Mouse (Mus musculus): ENCODE results near the gene Bola2. TPM values are rescaled to one million over a fixed set of nuclear protein-coding genes. Genes with fewer than 3 reads are reported as not detected.

Gene Bola2
- polyA plus RNA-seq, 1 experiment from 2014 or later: 102 TPM

- H3K27me3 ChIP-seq: no peaks in the 10 kb centered on the region
- POLR2A ChIA-PET: no interaction called here
- no peak for TF ChIP-seq CTCF (IDR thresholded peaks at IDR 0.05)
- ATAC-seq (no peak), DNase-seq (ENCODE audit: low read depth, low spot score) (no peak)
- in situ Hi-C loops (cut with MboI; ENCODE audit: low pct_unique_long_range_greater_than_20kb): no loop called here
- CTCF ChIA-PET: interaction anchor here (1.8 kb wide), 1 partner anchor 24 kb away, joined by 6 read pairs; no protein-coding TSS in a partner anchor
These were observed 6.2 kb upstream of the Bola2 start for GRCm38 (mm10) chr7:126689021-126689420.

GRCm38 (mm10) chr7:126690737-126691136 lies 4.5 kb upstream of the Bola2 start:
- in situ Hi-C loops (cut with MboI; ENCODE audit: low pct_unique_long_range_greater_than_20kb): loop anchor here (5.0 kb wide), 2 partner anchors 48 to 113 kb away; no protein-coding TSS in a partner anchor
- DNase-seq (ENCODE audit: low read depth, low spot score) (no peak), ATAC-seq (no peak)
- H3K27me3 ChIP-seq: no peaks in the 10 kb centered on the region
- CTCF ChIA-PET: interaction anchor here (0.6 to 3.0 kb wide), 3 partner anchors 13 to 166 kb away, joined by 3 to 12 read pairs (median 6); no protein-coding TSS in a partner anchor
- no peak for TF ChIP-seq CTCF (IDR thresholded peaks at IDR 0.05)
- POLR2A ChIA-PET: no interaction called here

- in situ Hi-C loops (cut with MboI; ENCODE audit: low pct_unique_long_range_greater_than_20kb): loop anchor here (5.0 kb wide), 2 partner anchors 49 to 114 kb away; no protein-coding TSS in a partner anchor
- ATAC-seq (no peak), DNase-seq (ENCODE audit: low read depth, low spot score) (no peak)
- POLR2A ChIA-PET: no interaction called here
- no peak for TF ChIP-seq CTCF (IDR thresholded peaks at IDR 0.05)
- CTCF ChIA-PET: interaction anchor here (1.5 to 3.0 kb wide), 2 partner anchors 14 to 27 kb away, joined by 3 to 12 read pairs; no protein-coding TSS in a partner anchor
- no peaks in the 10 kb centered on the region for H3K27me3 ChIP-seq
These were observed 3.5 kb upstream of the Bola2 start for GRCm38 (mm10) chr7:126691676-126692075.

GRCm38 (mm10) chr7:126692426-126692825 lies 2.8 kb upstream of the Bola2 start:
- no peak for DNase-seq (ENCODE audit: low read depth, low spot score)
- in situ Hi-C loops (cut with MboI; ENCODE audit: low pct_unique_long_range_greater_than_20kb): loop anchor here (5.0 kb wide), 2 partner anchors 50 to 115 kb away; no protein-coding TSS in a partner anchor
- no peak for ATAC-seq
- POLR2A ChIA-PET: no interaction called here
- CTCF ChIA-PET: interaction anchor here (0.8 to 3.0 kb wide), 13 partner anchors 10 to 173 kb away, joined by 3 to 12 read pairs (median 4); partner anchors contain the start of gene Cln3
- H3K27me3 ChIP-seq: no peaks in the 10 kb centered on the region
- TF ChIP-seq CTCF (IDR thresholded peaks at IDR 0.05): no peak

- no peak for TF ChIP-seq CTCF (IDR thresholded peaks at IDR 0.05)
- DNase-seq (ENCODE audit: low read depth, low spot score) (peak; percentile 60), ATAC-seq (no peak)
- in situ Hi-C loops (cut with MboI; ENCODE audit: low pct_unique_long_range_greater_than_20kb): loop anchor here (5.0 kb wide), 2 partner anchors 51 to 116 kb away; no protein-coding TSS in a partner anchor
- no peaks in the 10 kb centered on the region for H3K27me3 ChIP-seq
- CTCF ChIA-PET: interaction anchor here (0.6 to 3.0 kb wide), 20 partner anchors 10 to 174 kb away, joined by 3 to 12 read pairs (median 4); partner anchors contain the start of gene Cln3
- POLR2A ChIA-PET: interaction anchor here (1.0 kb wide), 1 partner anchor 28 kb away, joined by 3 read pairs; no protein-coding TSS in a partner anchor
These were observed 1.9 kb upstream of the Bola2 start for GRCm38 (mm10) chr7:126693256-126693655.

GRCm38 (mm10) chr7:126693781-126694180 lies 1.4 kb upstream of the Bola2 start:
- DNase-seq (ENCODE audit: low read depth, low spot score): no peak
- POLR2A ChIA-PET: interaction anchor here (1.0 kb wide), 1 partner anchor 29 kb away, joined by 3 read pairs; no protein-coding TSS in a partner anchor
- in situ Hi-C loops (cut with MboI; ENCODE audit: low pct_unique_long_range_greater_than_20kb): loop anchor here (5.0 kb wide), 2 partner anchors 51 to 116 kb away; no protein-coding TSS in a partner anchor
- TF ChIP-seq CTCF (IDR thresholded peaks at IDR 0.05): no peak
- CTCF ChIA-PET: interaction anchor here (0.6 to 3.0 kb wide), 19 partner anchors 12 to 174 kb away, joined by 3 to 12 read pairs (median 4); partner anchors contain the start of gene Cln3
- H3K27me3 ChIP-seq: no peaks in the 10 kb centered on the region
- no peak for ATAC-seq

- DNase-seq (ENCODE audit: low read depth, low spot score) (no peak), ATAC-seq (no peak)
- TF ChIP-seq CTCF (IDR thresholded peaks at IDR 0.05): no peak
- CTCF ChIA-PET: interaction anchor here (0.6 to 1.7 kb wide), 5 partner anchors 12 to 161 kb away, joined by 3 to 12 read pairs (median 3); no protein-coding TSS in a partner anchor
- in situ Hi-C loops (cut with MboI; ENCODE audit: low pct_unique_long_range_greater_than_20kb): loop anchor here (5.0 kb wide), 2 partner anchors 52 to 117 kb away; no protein-coding TSS in a partner anchor
- POLR2A ChIA-PET: no interaction called here
- H3K27me3 ChIP-seq: no peaks in the 10 kb centered on the region
These were observed 655 bp upstream of the Bola2 start for GRCm38 (mm10) chr7:126694441-126695051.

- POLR2A ChIA-PET: no interaction called here
- ATAC-seq: peak; percentile 92
- no peaks in the 10 kb centered on the region for H3K27me3 ChIP-seq
- in situ Hi-C loops (cut with MboI; ENCODE audit: low pct_unique_long_range_greater_than_20kb): no loop called here
- peak; percentile 87 for DNase-seq (ENCODE audit: low read depth, low spot score)
- no peak for TF ChIP-seq CTCF (IDR thresholded peaks at IDR 0.05)
- CTCF ChIA-PET: no interaction called here
These were observed 518 bp downstream of the Bola2 start, which contains the start of gene Slx1b for GRCm38 (mm10) chr7:126695631-126696207. TSS of gene Slx1b (minus strand) at chr7:126695784.

GRCm38 (mm10) chr7:126696303-126696702 lies 1.1 kb downstream of the Bola2 start:
- ChIA-PET POLR2A (no interaction called here), CTCF (interaction anchor here (1.2 kb wide), 1 partner anchor 41 kb away, joined by 3 read pairs; no protein-coding TSS in a partner anchor)
- in situ Hi-C loops (cut with MboI; ENCODE audit: low pct_unique_long_range_greater_than_20kb): no loop called here
- TF ChIP-seq CTCF (IDR thresholded peaks at IDR 0.05): no peak
- DNase-seq (ENCODE audit: low read depth, low spot score) (no peak), ATAC-seq (no peak)
- no peaks in the 10 kb centered on the region for H3K27me3 ChIP-seq

- no peaks in the 10 kb centered on the region for H3K27me3 ChIP-seq
- in situ Hi-C loops (cut with MboI; ENCODE audit: low pct_unique_long_range_greater_than_20kb): no loop called here
- ChIA-PET CTCF (interaction anchor here (1.2 kb wide), 1 partner anchor 42 kb away, joined by 3 read pairs; no protein-coding TSS in a partner anchor), POLR2A (interaction anchor here (0.6 kb wide), 1 partner anchor 55 kb away, joined by 3 read pairs; no protein-coding TSS in a partner anchor)
- no peak for DNase-seq (ENCODE audit: low read depth, low spot score)
- TF ChIP-seq CTCF (IDR thresholded peaks at IDR 0.05): no peak
- ATAC-seq: no peak
These were observed 1.7 kb downstream of the Bola2 start for GRCm38 (mm10) chr7:126696886-126697285.
